Mouse (Mus musculus) heart, adult 2 months (tissue): ENCODE results near the gene Gm38394.

Source experiments
- CTCF ChIP-seq: fragments of 200-600 bp; IDR thresholded peaks from 2 replicates; pipeline ENCODE4 v1.8.1; 2022; ENCODE audit warnings: antibody characterized with exemption, mild to moderate bottlenecking, moderate library complexity
- EP300 ChIP-seq: fragments of 200-500 bp; IDR thresholded peaks from 2 replicates; pipeline ENCODE4 v1.6.1; 2011; ENCODE audit warnings: low read depth, low read length, control low read depth; ENCODE audit not compliant: insufficient read depth
- POLR2A ChIP-seq: fragments of 200-500 bp; IDR thresholded peaks from 2 replicates; pipeline ENCODE4 v1.6.1; 2011; ENCODE audit warnings: mild to moderate bottlenecking, low read depth, low read length, control low read depth; ENCODE audit not compliant: insufficient read depth

DNA sequence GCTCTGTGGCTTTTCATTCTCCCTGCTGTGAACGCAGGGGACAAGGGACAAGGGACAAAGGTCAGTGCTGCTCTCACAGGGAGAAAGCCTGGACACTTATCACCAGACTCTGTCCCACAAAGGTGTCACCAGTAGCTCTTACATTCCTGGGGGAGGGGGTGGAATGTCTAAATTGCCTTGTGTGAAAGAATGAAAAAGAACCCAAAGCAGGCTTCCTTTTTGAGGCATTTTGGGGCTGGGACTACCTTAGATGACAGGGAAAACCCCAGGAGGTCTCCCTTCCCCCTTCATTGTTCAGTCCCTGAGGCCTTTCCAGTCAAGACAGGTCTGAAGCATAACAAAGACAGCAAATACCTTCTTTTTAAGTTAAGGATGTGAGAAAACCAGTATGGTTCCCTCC is 33.2 kb upstream of the Gm38394 start:
- TF ChIP-seq POLR2A (no peak), CTCF (no peak), EP300 (no peak)
